Comparison of ENCODE assay signal across 24 mouse cellular contexts in genomic region chr16:22149076-22149475, GRCm38 (mm10).
"Had no signal": no experiment of that assay in that cellular context is flagged by ENCODE, and none has a peak within 500 bp of the region (broad histone marks: within the 10 kb centered on the region; RNA-seq: fewer than 3 reads in every experiment).

No protein-coding gene starts in this region.

- H3K27ac ChIP-seq: intestine, embryonic 15.5 days; kidney, embryonic 15.5 days; left cerebral cortex, adult 2 months; limb, embryonic 12.5 days; liver, embryonic 12.5 days; liver, embryonic 15.5 days; lung, embryonic 15.5 days; neural tube, embryonic 12.5 days; neural tube, embryonic 15.5 days; stomach, postnatal 0 days had no signal

- H3K4me2 ChIP-seq: intestine, embryonic 15.5 days; kidney, embryonic 15.5 days; limb, embryonic 12.5 days; liver, embryonic 12.5 days; liver, embryonic 15.5 days; lung, embryonic 15.5 days; neural tube, embryonic 12.5 days; neural tube, embryonic 15.5 days had no signal

- DNase-seq: kidney, adult 11 months; kidney, adult 8-10 months; kidney, postnatal 10 days; kidney, postnatal 36 days; layer of hippocampus, postnatal 36 days; liver; lung, adult 18-20 months; lung, postnatal 10 days; lung, postnatal 36 days; right cerebral cortex, adult 18-20 months; right cerebral cortex, postnatal 14 days; right cerebral cortex, postnatal 4 days; thymus, adult 18-20 months; thymus, postnatal 36 days had no signal

- H3K4me3 ChIP-seq: intestine, embryonic 15.5 days; kidney, embryonic 15.5 days; left cerebral cortex, adult 2 months; limb, embryonic 12.5 days; liver, embryonic 12.5 days; liver, embryonic 15.5 days; lung, embryonic 15.5 days; neural tube, embryonic 12.5 days; neural tube, embryonic 15.5 days had no signal

- ATAC-seq: intestine, embryonic 15.5 days; liver, embryonic 12.5 days had no signal

- H3K9ac ChIP-seq: intestine, embryonic 15.5 days; kidney, embryonic 15.5 days; limb, embryonic 12.5 days; liver, embryonic 12.5 days; liver, embryonic 15.5 days; lung, embryonic 15.5 days; neural tube, embryonic 12.5 days; neural tube, embryonic 15.5 days had no signal

- H3K27me3 ChIP-seq: intestine, embryonic 15.5 days; kidney, embryonic 15.5 days; limb, embryonic 12.5 days; liver, embryonic 12.5 days; liver, embryonic 15.5 days; lung, embryonic 15.5 days; neural tube, embryonic 12.5 days; neural tube, embryonic 15.5 days had no signal

- H3K9me3 ChIP-seq: intestine, embryonic 15.5 days; kidney, embryonic 15.5 days; limb, embryonic 12.5 days; liver, embryonic 12.5 days; liver, embryonic 15.5 days; lung, embryonic 15.5 days; neural tube, embryonic 12.5 days; neural tube, embryonic 15.5 days had no signal

- H3K36me3 ChIP-seq: intestine, embryonic 15.5 days; liver, embryonic 12.5 days; liver, embryonic 15.5 days; lung, embryonic 15.5 days; neural tube, embryonic 12.5 days; neural tube, embryonic 15.5 days had no signal
